Mouse (Mus musculus): ENCODE data around the gene Mis18a. TPM values are rescaled to one million over a fixed set of nuclear protein-coding genes. Genes with fewer than 3 reads are reported as not detected.

Gene Mis18a
- total RNA-seq (2017) = 16.8 and 19.2 TPM in 2 replicates

GRCm38 (mm10) chr16:90727233-90728115 lies at the start of gene Mis18a:
TSS of gene Mis18a (minus strand) at chr16:90727404.
- ATAC-seq (ENCODE audit: extremely low read depth, insufficient number of reproducible peaks, low FRiP score, poor library complexity, severe bottlenecking) = peak; percentile 93

DNA sequence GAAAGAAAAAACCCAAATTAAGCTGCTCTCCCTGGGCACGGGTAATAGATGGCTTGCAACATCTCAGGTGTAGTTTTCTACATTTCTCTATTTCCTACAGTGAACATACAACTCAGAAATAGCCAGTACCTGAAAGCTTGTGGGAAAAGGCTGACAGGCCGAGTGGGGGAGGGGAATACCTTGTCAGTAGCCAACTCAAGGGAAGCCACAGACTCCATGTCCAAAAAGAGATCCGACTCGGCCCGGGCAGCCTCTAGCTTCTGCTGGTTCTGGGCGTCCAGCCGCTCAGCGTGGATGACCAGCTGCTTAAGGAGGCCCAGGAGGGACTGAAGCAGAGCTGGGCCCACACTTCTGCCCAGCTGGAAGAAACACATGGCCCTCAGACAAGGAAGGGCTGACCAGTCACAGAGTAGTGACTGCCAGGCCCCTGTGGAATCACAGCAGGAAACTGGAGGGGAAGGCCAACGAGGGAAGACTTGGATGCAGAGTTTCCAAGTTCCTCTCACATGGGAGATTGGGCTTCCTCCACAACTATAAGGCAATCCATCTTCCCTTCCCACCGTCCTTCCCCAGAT lies 48.8 kb upstream of the Mis18a start:
- ATAC-seq (ENCODE audit: extremely low read depth, insufficient number of reproducible peaks, low FRiP score, poor library complexity, severe bottlenecking) = no peak

DNA sequence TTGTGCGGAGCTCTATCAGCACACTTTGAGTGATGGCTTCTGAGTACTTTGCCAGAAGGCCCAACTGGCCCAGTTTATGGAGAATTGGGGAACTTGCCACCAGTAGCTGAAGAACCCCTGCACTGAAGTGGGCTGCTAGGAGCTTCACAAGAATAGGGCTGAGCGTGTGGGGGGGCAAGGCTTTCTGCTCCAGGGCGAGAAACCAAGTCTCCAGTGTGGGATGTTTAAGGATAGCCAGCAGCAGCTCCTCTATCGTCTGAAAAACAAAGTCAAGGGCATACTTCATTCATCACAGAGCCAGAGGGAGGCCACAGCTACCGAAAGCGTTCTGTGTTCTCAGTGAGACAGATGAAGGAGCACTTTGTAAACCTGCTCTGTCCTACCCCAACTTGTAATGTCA lies 47.4 kb upstream of the Mis18a start:
- ATAC-seq (ENCODE audit: extremely low read depth, insufficient number of reproducible peaks, low FRiP score, poor library complexity, severe bottlenecking) = no peak

- ATAC-seq (ENCODE audit: extremely low read depth, insufficient number of reproducible peaks, low FRiP score, poor library complexity, severe bottlenecking) = no peak
These were observed 47.0 kb upstream of the Mis18a start for GRCm38 (mm10) chr16:90774216-90774615.

DNA sequence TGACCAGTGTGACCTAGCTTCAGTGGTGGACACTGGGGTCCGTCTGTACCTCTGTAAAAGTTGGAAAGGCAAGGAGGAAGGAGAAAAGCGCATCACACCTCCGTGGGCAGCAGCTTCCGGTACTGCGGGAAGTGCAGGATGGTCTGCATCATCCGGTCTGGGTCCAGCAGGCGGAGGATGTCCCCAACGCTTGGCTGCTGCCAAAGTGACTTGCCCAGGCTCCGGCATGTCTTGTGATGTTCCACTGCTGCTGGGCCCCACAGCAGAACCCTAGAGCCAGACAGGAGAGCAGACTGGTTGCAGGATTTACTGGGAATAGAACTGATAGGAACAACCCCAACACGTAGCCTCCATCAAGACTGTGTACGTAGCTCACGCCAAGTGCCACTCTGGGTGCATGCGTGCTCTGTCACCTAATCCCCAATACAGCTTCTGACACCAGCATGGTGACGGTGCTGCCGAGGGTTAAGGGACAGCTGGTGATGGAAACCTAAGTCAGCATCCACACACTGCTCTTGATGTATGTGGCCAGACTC lies 39.8 kb upstream of the Mis18a start:
- ATAC-seq (ENCODE audit: extremely low read depth, insufficient number of reproducible peaks, low FRiP score, poor library complexity, severe bottlenecking) = no peak

GRCm38 (mm10) chr16:90765195-90765877 lies 38.1 kb upstream of the Mis18a start:
- no peak for ATAC-seq (ENCODE audit: extremely low read depth, insufficient number of reproducible peaks, low FRiP score, poor library complexity, severe bottlenecking)

GRCm38 (mm10) chr16:90760515-90760914 lies 33.3 kb upstream of the Mis18a start:
- no peak for ATAC-seq (ENCODE audit: extremely low read depth, insufficient number of reproducible peaks, low FRiP score, poor library complexity, severe bottlenecking)

DNA sequence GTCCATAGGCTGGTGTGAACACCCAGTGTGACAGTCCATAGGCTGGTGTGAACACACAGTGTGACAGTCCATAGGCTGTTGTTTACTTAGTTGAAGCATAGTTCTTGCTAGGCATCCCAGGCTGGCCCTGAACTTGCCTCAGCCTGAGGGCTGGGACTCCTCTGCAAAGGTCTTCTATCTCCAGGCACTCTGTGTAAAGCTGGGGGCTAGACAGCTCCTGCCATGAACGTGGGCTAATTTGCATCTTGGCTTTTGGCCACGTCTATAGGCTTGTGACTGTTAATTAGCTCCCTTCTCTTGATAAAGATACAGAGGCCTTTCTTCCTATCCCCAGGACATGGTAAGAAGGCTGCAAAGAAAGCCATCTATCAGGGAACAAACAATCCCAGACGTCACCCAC lies 32.1 kb upstream of the Mis18a start:
- no peak for ATAC-seq (ENCODE audit: extremely low read depth, insufficient number of reproducible peaks, low FRiP score, poor library complexity, severe bottlenecking)

GRCm38 (mm10) chr16:90753386-90753941 lies 26.3 kb upstream of the Mis18a start:
- ATAC-seq (ENCODE audit: extremely low read depth, insufficient number of reproducible peaks, low FRiP score, poor library complexity, severe bottlenecking) = no peak

- no peak for ATAC-seq (ENCODE audit: extremely low read depth, insufficient number of reproducible peaks, low FRiP score, poor library complexity, severe bottlenecking)
These were observed 21.0 kb upstream of the Mis18a start for GRCm38 (mm10) chr16:90748169-90748568.

- ATAC-seq (ENCODE audit: extremely low read depth, insufficient number of reproducible peaks, low FRiP score, poor library complexity, severe bottlenecking) = no peak
These were observed 19.9 kb upstream of the Mis18a start for GRCm38 (mm10) chr16:90747143-90747542.

DNA sequence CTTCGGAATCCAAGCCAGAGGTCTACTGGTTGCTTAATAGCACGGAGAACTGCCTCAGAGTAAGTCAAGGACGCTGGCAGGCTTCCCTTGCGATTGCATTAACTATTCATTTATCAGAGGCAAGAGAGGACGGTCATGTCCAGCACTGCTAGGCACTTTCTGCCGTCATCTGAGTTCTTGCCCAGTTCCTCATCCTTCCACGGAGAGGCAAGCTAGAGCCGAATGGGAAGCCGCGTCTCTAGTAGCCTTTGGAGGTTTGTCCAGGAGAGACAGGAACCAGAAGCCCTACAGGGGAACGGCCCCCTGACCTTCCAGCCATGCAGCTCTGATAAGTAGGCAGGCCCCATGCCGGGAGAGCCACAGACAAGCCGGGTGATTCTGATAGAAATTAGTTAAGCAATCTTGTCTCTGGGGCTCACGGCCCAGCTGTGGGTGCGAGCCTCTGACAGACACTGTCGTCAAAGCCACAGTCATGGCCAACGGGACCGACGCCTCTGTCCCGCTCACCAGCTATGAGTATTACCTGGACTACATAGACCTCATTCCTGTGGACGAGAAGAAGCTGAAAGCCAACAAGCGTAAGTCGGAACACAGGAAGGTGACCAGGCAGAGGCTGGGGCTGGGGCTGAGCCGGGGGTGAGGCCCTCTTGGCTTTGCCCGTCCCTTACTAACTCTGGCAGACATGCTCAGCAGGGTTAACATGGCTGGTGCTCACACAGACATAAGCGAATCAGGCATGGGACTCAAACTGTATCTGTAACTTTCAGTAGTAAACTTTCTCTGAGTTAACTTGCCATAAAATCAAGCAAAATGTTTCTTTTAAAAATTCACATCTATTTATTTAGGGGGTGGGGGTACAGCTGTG lies 11.1 kb upstream of the Mis18a start, which contains the start of gene Mrap:
Gene Mrap, plus strand, starts transcription at position 116 of the 865 bp plus-strand sequence.
- ATAC-seq (ENCODE audit: extremely low read depth, insufficient number of reproducible peaks, low FRiP score, poor library complexity, severe bottlenecking) = no peak

- no peak for ATAC-seq (ENCODE audit: extremely low read depth, insufficient number of reproducible peaks, low FRiP score, poor library complexity, severe bottlenecking)
These were observed 9.6 kb upstream of the Mis18a start for GRCm38 (mm10) chr16:90736672-90737270.

- no peak for ATAC-seq (ENCODE audit: extremely low read depth, insufficient number of reproducible peaks, low FRiP score, poor library complexity, severe bottlenecking)
These were observed 8.4 kb upstream of the Mis18a start for GRCm38 (mm10) chr16:90735611-90736010.

GRCm38 (mm10) chr16:90726600-90727227 lies 490 bp downstream of the Mis18a start:
- no peak; the same call in 1 of the 2 replicates for ATAC-seq (ENCODE audit: extremely low read depth, insufficient number of reproducible peaks, low FRiP score, poor library complexity, severe bottlenecking)

DNA sequence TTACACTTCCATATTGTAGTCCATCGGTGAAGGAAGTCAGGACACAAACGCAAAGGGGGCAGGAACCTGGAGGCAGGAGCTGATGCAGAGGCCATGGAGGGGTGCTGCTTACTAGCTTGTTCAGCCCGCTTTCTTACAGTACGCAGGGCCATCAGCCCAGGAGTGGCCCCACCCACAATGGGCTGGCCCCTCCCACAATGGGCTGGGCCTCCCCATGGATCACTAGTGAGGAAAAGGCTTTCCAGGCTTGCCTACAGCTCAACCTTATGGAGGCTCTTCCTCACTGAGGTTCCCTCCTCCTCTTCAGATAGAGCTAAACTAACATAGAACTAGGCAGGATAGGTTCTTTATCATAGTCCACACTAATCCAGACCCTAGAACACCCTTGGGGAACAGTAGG lies 3.2 kb downstream of the Mis18a start:
- ATAC-seq (ENCODE audit: extremely low read depth, insufficient number of reproducible peaks, low FRiP score, poor library complexity, severe bottlenecking) = no peak

DNA sequence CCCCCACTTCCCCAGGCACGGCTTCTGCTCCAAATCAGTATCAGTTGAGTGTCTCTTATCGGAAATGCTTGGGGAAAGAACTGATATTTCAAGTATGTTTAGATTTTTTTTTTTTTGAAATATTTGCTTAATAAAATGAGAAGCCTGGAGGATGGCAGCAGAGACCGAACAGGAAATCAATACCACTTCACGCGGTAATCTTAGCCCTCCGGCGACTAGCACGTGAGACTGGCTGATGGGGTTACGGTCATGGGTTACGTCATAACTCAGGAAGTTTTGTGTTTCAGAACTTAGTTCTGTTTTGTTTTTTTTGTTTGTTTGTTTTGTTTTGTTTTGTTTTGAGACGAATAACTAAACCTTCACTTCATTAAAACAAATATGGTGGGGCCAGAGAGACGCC lies 16.9 kb downstream of the Mis18a start:
- ATAC-seq (ENCODE audit: extremely low read depth, insufficient number of reproducible peaks, low FRiP score, poor library complexity, severe bottlenecking) = no peak
